Mouse (Mus musculus) liver, embryonic 13.5 days (tissue): ENCODE results near the gene Dnajb3. TPM values are rescaled to one million over a fixed set of nuclear protein-coding genes. Genes with fewer than 3 reads are reported as not detected.

Experiments
- ATAC-seq: fragments of 200-750 bp; cut with Nextera tagmentation; 2 replicates; pipeline ENCODE4 v1.8.0; 2017; ENCODE audit warnings: low read depth, mild to moderate bottlenecking, moderate number of reproducible peaks, moderate library complexity
- DNase-seq: peaks from one replicate; pipeline ENCODE4 v3.0.0; 2022
- H3K27ac ChIP-seq: fragments of 300-500 bp; sonication (generic); 2 replicates; pipeline ENCODE4 v1.5.1; 2015; ENCODE audit warnings: moderate library complexity, mild to moderate bottlenecking, inconsistent platforms
- H3K27me3 ChIP-seq: fragments of 300-500 bp; sonication (generic); 2 replicates; pipeline ENCODE4 v1.6.1; 2015; ENCODE audit warnings: mild to moderate bottlenecking, inconsistent platforms
- H3K36me3 ChIP-seq: fragments of 300-500 bp; sonication (generic); 2 replicates; pipeline ENCODE4 v1.6.1; 2015; ENCODE audit warnings: mild to moderate bottlenecking, inconsistent platforms
- H3K4me1 ChIP-seq: fragments of 300-500 bp; sonication (generic); replicated peaks from 2 replicates; pipeline ENCODE4 v1.6.1; 2015; ENCODE audit warnings: inconsistent platforms
- H3K4me2 ChIP-seq: fragments of 300-500 bp; sonication (generic); 2 replicates; pipeline ENCODE4 v1.6.1; 2015; ENCODE audit warnings: inconsistent platforms, mild to moderate bottlenecking, moderate library complexity
- H3K4me3 ChIP-seq: fragments of 300-500 bp; sonication (generic); replicated peaks from 2 replicates; pipeline ENCODE4 v1.5.1; 2015; ENCODE audit warnings: mild to moderate bottlenecking, inconsistent platforms
- H3K9ac ChIP-seq: fragments of 300-500 bp; sonication (generic); 2 replicates; pipeline ENCODE4 v1.6.1; 2015; ENCODE audit warnings: mild to moderate bottlenecking, inconsistent platforms
- H3K9me3 ChIP-seq: fragments of 300-500 bp; sonication (generic); replicated peaks from 2 replicates; pipeline ENCODE4 v1.6.1; 2016; ENCODE audit warnings: inconsistent platforms
- WGBS: fragments of 180-500 bp; shearing (Covaris S2); methylation state at CpG from one replicate; pipeline ENCODE4 v1.1.7; 2015; ENCODE audit not compliant: insufficient replicate concordance; 5-methylcytosine and 5-hydroxymethylcytosine counted together
- polyA plus RNA-seq: library from polyadenylated mRNA; unstranded; fragments of >200 nt; fragmentation: Nextera tagmentation; extraction: Ambion mirVana; gene quantifications from 2 replicates; pipeline ENCODE4 v1.2.1, GENCODE M21; 2015

Dnajb3 gene
- polyA plus RNA-seq, 1 experiment from 2014 or later = 11.4 TPM

DNA sequence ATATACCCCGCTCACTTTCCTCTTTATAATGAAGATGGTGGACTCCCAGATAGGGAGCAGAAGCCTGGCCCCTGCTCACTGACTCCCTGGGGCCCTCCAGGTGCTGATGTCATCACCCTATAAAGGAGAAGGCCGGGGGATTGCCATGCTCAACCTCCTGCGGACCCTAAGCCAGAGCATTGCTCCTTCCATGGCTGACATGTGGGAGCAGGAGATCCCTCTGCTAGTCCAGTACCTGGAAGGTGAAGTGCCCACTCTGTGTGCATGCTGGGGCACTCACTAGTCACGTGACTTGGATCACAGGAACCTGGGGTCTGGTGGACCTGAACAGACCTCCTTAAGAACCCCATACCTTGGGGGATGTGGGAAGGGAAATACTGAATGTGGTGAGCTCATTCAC, 35.0 kb upstream of the Dnajb3 start:
- Histone ChIP-seq H3K27me3 (no peaks in the 10 kb centered on the region), H3K36me3 (no peaks in the 10 kb centered on the region), H3K9me3 (peaks cover 76% of the 10 kb centered on the region), H3K27ac (no peak overlapping the region), H3K4me3 (no peak overlapping the region), H3K4me2 (no peak overlapping the region), H3K9ac (no peak overlapping the region), H3K4me1 (no peaks in the 10 kb centered on the region)
- DNase-seq = no peak
- 46% methylated on average over 4 of the region's 4 CpGs for WGBS
- ATAC-seq = no peak

DNA sequence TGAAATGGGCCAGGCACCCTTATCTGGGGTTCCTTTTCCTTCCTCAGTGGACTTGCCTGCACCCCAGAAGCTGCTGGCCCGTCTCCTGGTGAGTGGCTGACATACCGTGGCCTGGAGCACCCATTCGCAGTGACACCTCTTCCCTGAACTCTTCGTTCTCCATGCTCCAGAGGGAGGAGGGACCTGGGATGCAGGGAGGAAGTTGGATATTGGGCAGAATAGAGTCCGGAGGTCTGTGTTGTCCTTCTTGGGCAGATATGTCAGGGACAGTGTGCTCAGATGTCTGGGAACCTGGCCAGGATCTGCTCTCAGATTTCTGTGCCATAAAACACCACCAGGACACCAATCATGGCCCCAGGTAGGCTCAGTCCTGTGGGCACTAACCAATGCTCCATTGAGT, 34.5 kb upstream of the Dnajb3 start:
- H3K4me1 ChIP-seq = no peaks in the 10 kb centered on the region

DNA sequence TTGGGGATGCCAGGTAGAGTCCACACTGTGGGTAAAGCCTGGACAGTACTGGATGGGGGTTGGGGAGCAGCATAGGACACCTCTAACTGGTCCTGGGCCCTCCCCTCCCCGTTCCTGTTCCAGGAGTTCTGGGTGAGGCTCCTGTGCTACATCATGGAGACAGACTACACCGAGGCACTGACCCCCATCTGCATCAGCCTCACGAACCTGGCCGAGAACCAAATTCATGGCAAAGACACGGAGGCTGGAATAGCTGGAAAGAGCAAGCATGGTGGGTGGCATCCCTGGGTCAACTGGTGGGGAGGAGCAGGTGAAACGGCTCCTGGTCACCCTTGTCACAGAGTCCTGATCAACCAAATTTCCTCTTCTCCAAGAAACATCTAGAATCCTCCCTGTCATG, 33.2 kb upstream of the Dnajb3 start:
- no peaks in the 10 kb centered on the region for H3K4me1 ChIP-seq
- H3K36me3 ChIP-seq = no peaks in the 10 kb centered on the region
- H3K9ac ChIP-seq = no peak overlapping the region
- DNase-seq = no peak
- no peak overlapping the region for H3K4me3 ChIP-seq
- 59% methylated on average over 6 of the region's 6 CpGs for WGBS
- no peak overlapping the region for H3K27ac ChIP-seq
- peaks cover 76% of the 10 kb centered on the region for H3K9me3 ChIP-seq
- H3K4me2 ChIP-seq = no peak overlapping the region
- no peaks in the 10 kb centered on the region for H3K27me3 ChIP-seq
- ATAC-seq = no peak

More for the DNA sequence above, 34.5 kb upstream of the Dnajb3 start:
- no peak for DNase-seq
- Histone ChIP-seq H3K4me3 (no peak overlapping the region), H3K36me3 (no peaks in the 10 kb centered on the region), H3K4me2 (no peak overlapping the region), H3K27ac (no peak overlapping the region), H3K9me3 (peaks cover 76% of the 10 kb centered on the region), H3K9ac (no peak overlapping the region), H3K27me3 (no peaks in the 10 kb centered on the region)
- no peak for ATAC-seq
- WGBS = 58% methylated on average over 5 of the region's 5 CpGs

DNA sequence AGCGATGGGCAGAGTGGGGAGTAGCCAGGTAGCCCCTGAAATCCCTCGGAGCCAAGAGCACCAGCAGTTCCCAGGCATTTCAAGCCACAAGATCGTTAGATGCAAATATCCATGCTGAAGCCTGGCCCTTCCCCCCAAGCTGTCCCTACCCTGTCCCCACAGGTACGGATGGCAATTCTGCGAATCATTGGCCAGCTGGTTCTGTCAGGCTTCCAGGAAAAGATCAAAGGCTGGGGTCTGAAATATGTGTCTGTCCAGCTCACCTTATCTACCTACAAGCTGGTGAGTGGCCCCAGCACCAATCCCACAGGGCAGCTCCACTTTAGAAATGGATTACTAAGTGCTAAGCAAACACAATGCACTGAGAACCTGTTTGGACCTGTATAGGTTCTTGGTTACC, 31.7 kb upstream of the Dnajb3 start:
- Histone ChIP-seq H3K9me3 (peaks cover 86% of the 10 kb centered on the region), H3K4me3 (no peak overlapping the region), H3K27ac (no peak overlapping the region), H3K4me2 (no peak overlapping the region), H3K36me3 (no peaks in the 10 kb centered on the region), H3K4me1 (no peaks in the 10 kb centered on the region), H3K27me3 (no peaks in the 10 kb centered on the region), H3K9ac (no peak overlapping the region)
- ATAC-seq (no peak), DNase-seq (no peak)
- 57% methylated on average over 5 of the region's 5 CpGs for WGBS

DNA sequence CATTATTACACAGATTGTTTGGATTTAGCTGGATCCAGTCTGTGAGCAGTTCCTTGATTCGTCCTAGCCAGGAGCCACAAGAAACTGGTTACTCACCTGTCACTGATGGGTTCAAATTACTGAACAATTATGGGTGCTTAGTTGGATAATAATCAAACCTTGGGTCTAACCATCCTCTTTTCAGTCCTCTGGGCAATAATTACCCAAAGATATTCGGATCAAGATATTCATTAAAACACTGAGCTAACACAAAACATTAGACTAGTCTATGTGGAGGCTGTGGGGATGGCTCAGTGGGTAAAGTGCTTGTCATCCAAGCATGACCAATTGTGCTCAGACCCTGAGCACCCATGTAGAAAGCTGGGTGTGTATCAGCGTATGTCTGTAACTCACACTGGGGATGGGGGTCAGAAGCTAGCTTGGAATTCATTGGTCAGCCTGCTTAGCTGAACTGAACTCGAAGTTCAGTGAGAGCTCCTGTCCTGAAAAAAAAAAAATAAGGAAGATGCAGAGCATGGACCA, 30.4 kb upstream of the Dnajb3 start:
- Histone ChIP-seq H3K27ac (no peak overlapping the region), H3K27me3 (no peaks in the 10 kb centered on the region), H3K36me3 (no peaks in the 10 kb centered on the region), H3K9ac (no peak overlapping the region), H3K4me3 (no peak overlapping the region), H3K9me3 (peaks cover 91% of the 10 kb centered on the region), H3K4me1 (no peaks in the 10 kb centered on the region), H3K4me2 (no peak overlapping the region)
- WGBS = 39% methylated on average over 4 of the region's 4 CpGs
- no peak for DNase-seq
- no peak for ATAC-seq

DNA sequence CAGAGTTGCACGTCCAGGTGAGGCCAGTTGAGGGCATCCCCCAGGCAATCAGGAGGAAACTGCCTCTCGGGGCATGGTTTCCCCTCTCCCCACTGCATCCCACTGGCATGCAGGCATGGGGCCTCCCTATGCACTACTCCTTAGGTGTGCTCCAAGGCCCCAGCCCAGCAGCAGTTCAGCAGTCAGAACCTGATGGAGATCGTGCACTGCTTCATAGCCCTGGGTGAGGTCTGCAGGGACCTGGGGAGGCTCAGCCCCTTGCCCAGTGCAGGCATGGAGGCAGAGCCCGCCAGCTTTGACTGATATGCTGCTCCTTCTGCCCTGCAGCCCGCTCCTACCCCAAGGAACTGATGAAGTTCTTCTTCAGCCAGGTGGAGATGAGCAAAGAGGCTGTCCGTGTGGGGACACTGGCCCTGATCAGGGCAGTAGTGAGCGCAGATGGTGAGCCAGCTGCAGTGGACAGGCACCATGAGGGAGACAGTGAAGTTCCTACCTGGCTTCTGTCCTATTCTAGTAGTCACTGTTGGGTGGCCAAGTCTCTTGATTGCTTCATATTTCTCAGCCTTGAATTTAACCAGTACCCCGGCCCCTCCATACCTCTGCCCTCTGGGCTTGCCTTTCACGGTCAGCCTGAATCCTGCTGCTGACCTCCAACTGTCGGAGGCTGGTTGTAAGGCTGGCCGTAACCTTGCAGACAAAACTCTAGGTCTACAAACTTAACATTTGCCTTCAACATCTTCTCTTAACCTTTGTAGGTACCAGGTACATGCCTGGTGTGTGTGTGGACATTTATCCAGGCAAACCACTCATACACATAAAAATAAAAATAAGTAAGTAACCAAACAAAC, 29.7 kb upstream of the Dnajb3 start:
- Histone ChIP-seq H3K9ac (no peak overlapping the region), H3K27ac (no peak overlapping the region), H3K4me1 (no peaks in the 10 kb centered on the region), H3K36me3 (no peaks in the 10 kb centered on the region), H3K9me3 (peaks cover 88% of the 10 kb centered on the region), H3K4me2 (no peak overlapping the region), H3K27me3 (no peaks in the 10 kb centered on the region), H3K4me3 (no peak overlapping the region)
- DNase-seq = no peak
- 0 out of 2 replicates have a peak, but pooled peaks have one; percentile 6 for ATAC-seq
- WGBS = 48% methylated on average over 11 of the region's 11 CpGs

DNA sequence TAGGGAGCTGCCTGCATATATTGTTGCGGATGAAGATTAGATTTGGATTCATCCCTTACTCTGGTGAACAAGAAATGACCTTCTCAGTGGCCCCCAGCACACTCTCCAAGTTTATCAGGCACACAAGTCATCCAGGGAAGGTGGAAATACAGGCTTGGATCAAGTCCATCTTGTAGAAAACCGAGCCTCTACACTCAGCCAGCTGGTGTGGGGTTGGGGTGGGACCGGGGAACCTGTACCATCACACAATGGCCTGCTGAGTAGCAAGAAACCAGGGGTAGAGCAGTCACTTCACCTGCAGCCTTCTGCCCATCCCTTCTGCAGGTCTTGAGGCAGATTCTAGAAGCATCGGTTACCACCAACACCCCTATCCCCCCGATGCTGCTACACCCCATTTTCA, 29.1 kb upstream of the Dnajb3 start:
- 31% methylated on average over 5 of the region's 5 CpGs for WGBS
- Histone ChIP-seq H3K4me3 (no peak overlapping the region), H3K36me3 (no peaks in the 10 kb centered on the region), H3K4me1 (no peaks in the 10 kb centered on the region), H3K27me3 (no peaks in the 10 kb centered on the region), H3K4me2 (no peak overlapping the region), H3K9me3 (peaks cover 88% of the 10 kb centered on the region), H3K9ac (no peak overlapping the region), H3K27ac (no peak overlapping the region)
- ATAC-seq = no peak
- DNase-seq = no peak

DNA sequence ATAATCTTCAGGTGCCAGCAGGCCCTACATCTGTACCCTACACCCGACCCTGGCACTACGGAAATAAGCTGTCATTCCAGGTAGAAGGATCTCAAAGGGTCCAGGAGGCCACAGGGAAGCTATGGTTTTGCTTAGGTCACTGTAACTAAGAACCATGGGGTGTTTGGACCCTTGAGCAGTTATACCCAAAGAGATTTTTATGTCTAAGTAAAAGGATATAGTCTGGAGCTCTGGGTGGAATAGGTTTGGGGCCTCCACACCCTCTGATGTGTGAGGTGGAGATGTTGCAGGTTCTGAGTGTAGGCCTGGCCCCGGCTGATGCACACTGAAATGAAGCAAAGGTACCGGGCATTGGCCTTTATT, 28.6 kb upstream of the Dnajb3 start:
- no peaks in the 10 kb centered on the region for H3K36me3 ChIP-seq
- no peaks in the 10 kb centered on the region for H3K4me1 ChIP-seq
- H3K27ac ChIP-seq = no peak overlapping the region
- H3K9me3 ChIP-seq = peaks cover 88% of the 10 kb centered on the region
- ATAC-seq = no peak
- no peak overlapping the region for H3K9ac ChIP-seq
- no peak for DNase-seq
- no peak overlapping the region for H3K4me3 ChIP-seq
- H3K4me2 ChIP-seq = no peak overlapping the region
- no peaks in the 10 kb centered on the region for H3K27me3 ChIP-seq
- WGBS = 45% methylated on average over 4 of the region's 4 CpGs

DNA sequence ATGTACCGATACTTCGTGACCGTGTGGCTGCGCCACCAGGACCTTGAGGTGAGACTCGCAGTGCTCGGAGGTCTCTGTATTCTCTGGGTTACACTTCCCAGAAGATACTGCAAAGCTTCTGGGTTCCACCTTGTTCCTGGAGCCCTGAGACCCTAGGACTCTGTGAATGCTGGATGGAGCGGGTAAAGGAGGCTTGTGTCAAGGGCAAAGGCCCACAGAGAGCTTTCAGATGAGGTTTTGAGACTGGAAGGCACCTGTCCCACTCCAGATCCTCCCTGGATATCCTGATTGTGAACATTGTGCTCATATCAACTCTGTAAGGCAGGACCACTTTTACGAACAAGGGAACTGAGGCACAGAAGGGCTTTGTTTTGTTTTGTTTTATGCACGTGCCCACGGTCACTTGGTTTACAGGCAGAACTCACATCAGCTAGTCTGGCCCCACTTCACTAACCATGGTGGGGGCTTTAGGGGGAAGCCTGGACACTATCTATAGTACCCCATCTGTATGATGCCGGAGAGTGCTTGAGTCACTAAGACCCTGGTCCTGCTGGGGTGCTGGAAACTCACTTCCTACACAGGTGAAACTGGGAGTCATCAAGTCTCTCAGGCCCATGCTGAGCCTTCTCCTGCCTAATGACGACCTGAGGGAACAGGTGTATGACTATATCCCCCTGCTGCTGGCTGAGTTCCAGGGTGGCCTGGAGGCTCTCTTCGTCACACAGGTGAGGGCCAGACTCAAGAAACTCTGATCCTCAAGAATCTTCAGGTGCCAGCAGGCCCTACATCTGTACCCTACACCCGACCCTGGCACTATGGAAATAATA, 28.1 kb upstream of the Dnajb3 start:
- H3K9me3 ChIP-seq = peaks cover 83% of the 10 kb centered on the region

DNA sequence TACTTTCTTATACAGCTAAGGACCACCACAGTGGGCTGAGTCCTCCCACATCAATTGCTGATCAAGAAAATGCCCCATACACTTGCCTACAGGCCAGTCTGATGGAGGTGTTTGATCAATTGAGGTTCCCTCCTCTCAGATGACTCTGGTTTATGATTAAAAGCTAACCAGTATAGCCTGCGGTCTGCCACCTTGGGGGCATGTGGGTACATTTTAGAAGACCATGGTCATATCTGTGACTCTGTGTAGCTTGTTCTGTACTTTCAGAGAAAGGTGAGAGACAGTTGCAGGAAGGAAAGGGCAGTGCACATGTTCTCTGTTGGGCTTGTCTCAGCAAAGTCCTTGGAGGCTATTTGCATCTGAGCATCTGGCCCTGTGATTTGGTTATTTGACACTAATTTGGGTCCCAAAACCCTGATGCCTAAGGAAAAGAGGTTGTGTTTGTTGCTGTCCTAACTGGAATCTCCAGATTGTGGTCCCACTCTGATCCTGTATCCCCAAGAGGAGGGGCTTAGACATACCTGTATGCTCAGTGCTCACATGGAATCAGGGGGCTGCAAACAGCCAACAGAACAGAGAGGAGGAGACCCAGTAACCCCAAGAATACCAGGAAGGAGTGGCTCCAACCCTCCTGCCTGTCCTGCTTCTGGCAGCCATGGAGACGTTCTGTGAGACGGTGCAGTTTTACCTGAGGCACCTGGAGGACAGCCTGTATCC, 27.2 kb upstream of the Dnajb3 start:
- peaks cover 81% of the 10 kb centered on the region for H3K9me3 ChIP-seq
- WGBS = 47% methylated on average over 3 of the region's 3 CpGs
- no peak overlapping the region for H3K4me3 ChIP-seq

More for the DNA sequence above, 28.1 kb upstream of the Dnajb3 start:
- Histone ChIP-seq H3K27ac (no peak overlapping the region), H3K4me2 (no peak overlapping the region), H3K27me3 (no peaks in the 10 kb centered on the region), H3K4me1 (no peaks in the 10 kb centered on the region), H3K9ac (no peak overlapping the region), H3K36me3 (no peaks in the 10 kb centered on the region), H3K4me3 (no peak overlapping the region)
- ATAC-seq (0 out of 2 replicates have a peak, but pooled peaks have one; percentile 3), DNase-seq (no peak)
- 54% methylated on average over 14 of the region's 14 CpGs for WGBS

More for the DNA sequence above, 27.2 kb upstream of the Dnajb3 start:
- Histone ChIP-seq H3K9ac (no peak overlapping the region), H3K27me3 (no peaks in the 10 kb centered on the region), H3K4me1 (no peaks in the 10 kb centered on the region), H3K36me3 (no peaks in the 10 kb centered on the region), H3K27ac (no peak overlapping the region), H3K4me2 (no peak overlapping the region)
- ATAC-seq (0 out of 2 replicates have a peak, but pooled peaks have one; percentile 2), DNase-seq (no peak)
